In genomic region chr8:10980876-10981275, GRCm38 (mm10) we compare ENCODE assay signal across 28 mouse cellular contexts.
"Had no signal": no experiment of that assay in that cellular context is flagged by ENCODE, and none has a peak within 500 bp of the region (broad histone marks: within the 10 kb centered on the region; RNA-seq: fewer than 3 reads in every experiment).

No protein-coding gene starts in this region.

- DNase-seq: gastrocnemius, adult 2 months; gastrocnemius, postnatal 10 days; gastrocnemius, postnatal 25 days; heart, adult 2 months; heart, postnatal 10 days; heart, postnatal 4 days; kidney, adult 18-20 months; kidney, adult 8-10 months; kidney, postnatal 10 days; kidney, postnatal 25 days; kidney, postnatal 4 days; layer of hippocampus, adult 9-11 months; layer of hippocampus, postnatal 36 days; liver had no signal

- H3K9me3 ChIP-seq: heart, embryonic 13.5 days; heart, embryonic 15.5 days; hindbrain, embryonic 10.5 days; hindbrain, embryonic 12.5 days; intestine, embryonic 15.5 days; limb, embryonic 10.5 days; limb, embryonic 12.5 days had no signal

- H3K4me2 ChIP-seq: heart, embryonic 11.5 days; heart, embryonic 13.5 days; heart, embryonic 15.5 days; hindbrain, embryonic 12.5 days; hindbrain, embryonic 14.5 days; intestine, embryonic 15.5 days; limb, embryonic 12.5 days; liver, embryonic 11.5 days had no signal

- H3K27me3 ChIP-seq: heart, embryonic 13.5 days; intestine, embryonic 15.5 days; limb, embryonic 12.5 days had no signal

- ATAC-seq: hindbrain, embryonic 16.5 days; inflammation-experienced regulatory T-cells, adult 6 months; intestine, embryonic 15.5 days; intestine, postnatal 0 days had no signal

- H3K27ac ChIP-seq: gastrocnemius, adult 2 months; heart, adult 2 months; heart, embryonic 13.5 days; heart, embryonic 15.5 days; hindbrain, embryonic 12.5 days; hindbrain, embryonic 14.5 days; intestine, embryonic 15.5 days; layer of hippocampus, adult 2 months; limb, embryonic 10.5 days; limb, embryonic 12.5 days had no signal

- H3K9ac ChIP-seq: heart, embryonic 13.5 days; heart, embryonic 15.5 days; hindbrain, embryonic 12.5 days; hindbrain, embryonic 14.5 days; intestine, embryonic 15.5 days; limb, embryonic 12.5 days had no signal

- H3K4me3 ChIP-seq: gastrocnemius, adult 2 months; heart, adult 2 months; heart, embryonic 13.5 days; heart, embryonic 15.5 days; hindbrain, embryonic 10.5 days; hindbrain, embryonic 12.5 days; intestine, embryonic 15.5 days; layer of hippocampus, adult 2 months; limb, embryonic 10.5 days; limb, embryonic 12.5 days had no signal
